Mouse (Mus musculus) heart, adult 2 months (tissue): ENCODE measurements around the gene Efna5. TPM values are rescaled to one million over a fixed set of nuclear protein-coding genes. Genes with fewer than 3 reads are reported as not detected.

Experiments used
- DNase-seq, 2 experiments: peaks; one replicate each; pipeline ENCODE4 v3.0.0; 2021
- H3K27ac ChIP-seq: fragments of 200-600 bp; 2 replicates; pipeline ENCODE4 v1.8.1; 2022
- H3K27me3 ChIP-seq: fragments of 200-500 bp; 2 replicates; pipeline ENCODE4 v1.6.1; 2012; ENCODE audit warnings: mild to moderate bottlenecking, low read length, inconsistent platforms, mixed read lengths; ENCODE audit not compliant: control insufficient read depth, insufficient read depth
- H3K36me3 ChIP-seq: fragments of 200-500 bp; 2 replicates; pipeline ENCODE4 v1.6.1; 2012; ENCODE audit warnings: low read length, inconsistent platforms; ENCODE audit not compliant: control insufficient read depth, insufficient read depth
- H3K4me1 ChIP-seq: fragments of 200-500 bp; 2 replicates; pipeline ENCODE4 v1.6.1; 2011; ENCODE audit warnings: low read length; ENCODE audit not compliant: control insufficient read depth, insufficient read depth
- H3K4me3 ChIP-seq: fragments of 200-600 bp; 2 replicates; pipeline ENCODE4 v1.8.1; 2022
- H3K79me2 ChIP-seq: fragments of 200-500 bp; replicated peaks from 2 replicates; pipeline ENCODE4 v1.6.1; 2012; ENCODE audit warnings: mild to moderate bottlenecking, inconsistent platforms, low read length, moderate library complexity, mixed read lengths; ENCODE audit not compliant: control insufficient read depth, insufficient read depth
- H3K9ac ChIP-seq: fragments of 200-500 bp; 2 replicates; pipeline ENCODE4 v1.6.1; 2012; ENCODE audit warnings: low read depth, mild to moderate bottlenecking, control low read depth, inconsistent platforms, low read length, mixed read lengths
- CTCF ChIP-seq: fragments of 200-600 bp; IDR thresholded peaks from 2 replicates; pipeline ENCODE4 v1.8.1; 2022; ENCODE audit warnings: antibody characterized with exemption, mild to moderate bottlenecking, moderate library complexity
- EP300 ChIP-seq: fragments of 200-500 bp; IDR thresholded peaks from 2 replicates; pipeline ENCODE4 v1.6.1; 2011; ENCODE audit warnings: low read depth, low read length, control low read depth; ENCODE audit not compliant: insufficient read depth
- POLR2A ChIP-seq: fragments of 200-500 bp; IDR thresholded peaks from 2 replicates; pipeline ENCODE4 v1.6.1; 2011; ENCODE audit warnings: mild to moderate bottlenecking, low read depth, low read length, control low read depth; ENCODE audit not compliant: insufficient read depth
- WGBS: fragments of 180-500 bp; shearing (Covaris S2); methylation state at CpG from one replicate; pipeline ENCODE4 v1.1.7; 2018; 5-methylcytosine and 5-hydroxymethylcytosine counted together
- intact Hi-C: fragments of 180-260 bp; cut with DNase I; formaldehyde crosslinking; loops from one replicate; pipeline ENCODE4 v1.15.1; 2025
- polyA plus RNA-seq: library from polyadenylated mRNA; depleted of rRNA; stranded (reverse); fragments of >200 nt; gene quantifications from 2 replicates; pipeline ENCODE4 v1.2.3, GENCODE M21; 2012
- total RNA-seq, 2 experiments: library from RNA; stranded (reverse); gene quantifications; 2 replicates each; pipeline ENCODE4 v1.2.3; 2021

Efna5 gene
- total and polyA plus RNA-seq, 3 experiments, result 3.9 to 24.0 (median 17.5) TPM

GRCm38 (mm10) chr17:62726102-62726501 lies 155.0 kb downstream of the Efna5 start:
- intact Hi-C loops, result no loop called here
- H3K4me3 ChIP-seq, result no peak overlapping the region
- H3K4me1 ChIP-seq, result peaks cover 3% of the 10 kb centered on the region; the same call in 1 of the 2 replicates
- no peak for DNase-seq
- no peaks in the 10 kb centered on the region for H3K36me3 ChIP-seq
- H3K9ac ChIP-seq, result no peak overlapping the region
- TF ChIP-seq POLR2A (no peak), CTCF (no peak), EP300 (no peak)
- no peaks in the 10 kb centered on the region; the same call in 1 of the 2 replicates for H3K79me2 ChIP-seq
- WGBS, result 72% methylated on average over 5 of the region's 5 CpGs
- no peaks in the 10 kb centered on the region for H3K27me3 ChIP-seq
- no peak overlapping the region for H3K27ac ChIP-seq

- Histone ChIP-seq H3K79me2 (no peaks in the 10 kb centered on the region; the same call in 1 of the 2 replicates), H3K27me3 (no peaks in the 10 kb centered on the region), H3K4me1 (peaks cover 2% of the 10 kb centered on the region; the same call in 1 of the 2 replicates), H3K9ac (0 out of 2 replicates have a peak overlapping the region, but pooled peaks have one; percentile 30), H3K36me3 (no peaks in the 10 kb centered on the region), H3K4me3 (no peak overlapping the region), H3K27ac (peak overlapping the region; percentile 52)
- TF ChIP-seq POLR2A (no peak), EP300 (no peak), CTCF (no peak)
- intact Hi-C loops, result loop anchor here (5.0 kb wide), 1 partner anchor 61 kb away; no protein-coding TSS in a partner anchor
- WGBS, result 23% methylated on average over 5 of the region's 5 CpGs
- peak in 1 of 2 experiments; percentile 16 for DNase-seq
Measured at GRCm38 (mm10) chr17:62722962-62723361, 158.2 kb downstream of the Efna5 start.

GRCm38 (mm10) chr17:62721595-62721994 lies 159.5 kb downstream of the Efna5 start:
- no peak for DNase-seq
- H3K4me3 ChIP-seq, result no peak overlapping the region
- no peak for TF ChIP-seq CTCF
- TF ChIP-seq POLR2A, result no peak
- no peak for TF ChIP-seq EP300
- WGBS, result 88% methylated on average over 3 of the region's 3 CpGs
- no peaks in the 10 kb centered on the region for H3K27me3 ChIP-seq
- intact Hi-C loops, result loop anchor here (5.0 kb wide), 1 partner anchor 59 kb away; no protein-coding TSS in a partner anchor
- peaks cover 2% of the 10 kb centered on the region; the same call in 1 of the 2 replicates for H3K4me1 ChIP-seq
- H3K36me3 ChIP-seq, result no peaks in the 10 kb centered on the region
- no peak overlapping the region for H3K27ac ChIP-seq
- no peak overlapping the region for H3K9ac ChIP-seq
- H3K79me2 ChIP-seq, result no peaks in the 10 kb centered on the region; the same call in 1 of the 2 replicates

GRCm38 (mm10) chr17:62720740-62721450 lies 160.2 kb downstream of the Efna5 start:
- Histone ChIP-seq H3K27me3 (no peaks in the 10 kb centered on the region), H3K9ac (no peak overlapping the region), H3K79me2 (no peaks in the 10 kb centered on the region), H3K4me1 (peaks cover 2% of the 10 kb centered on the region; the same call in 1 of the 2 replicates), H3K4me3 (no peak overlapping the region), H3K36me3 (no peaks in the 10 kb centered on the region), H3K27ac (no peak overlapping the region)
- 74% methylated on average over 20 of the region's 20 CpGs for WGBS
- intact Hi-C loops, result loop anchor here (5.0 kb wide), 1 partner anchor 59 kb away; no protein-coding TSS in a partner anchor
- DNase-seq, result no peak
- TF ChIP-seq EP300, result no peak
- no peak for TF ChIP-seq POLR2A
- no peak for TF ChIP-seq CTCF

- Histone ChIP-seq H3K36me3 (no peaks in the 10 kb centered on the region), H3K4me1 (no peaks in the 10 kb centered on the region), H3K9ac (no peak overlapping the region), H3K79me2 (no peaks in the 10 kb centered on the region), H3K27ac (no peak overlapping the region), H3K27me3 (no peaks in the 10 kb centered on the region), H3K4me3 (no peak overlapping the region)
- 68% methylated on average over 12 of the region's 12 CpGs for WGBS
- TF ChIP-seq CTCF, result no peak
- TF ChIP-seq POLR2A, result no peak
- no peak for TF ChIP-seq EP300
- intact Hi-C loops, result no loop called here
- DNase-seq, result no peak
Measured at GRCm38 (mm10) chr17:62717426-62718131, 163.5 kb downstream of the Efna5 start.
